Mouse (Mus musculus): Measurements from ENCODE around the gene Tmem132e. TPM values are rescaled to one million over a fixed set of nuclear protein-coding genes. Genes with fewer than 3 reads are reported as not detected.

The Tmem132e gene
- polyA plus RNA-seq, 1 experiment from 2014 or later, result 5.1 TPM

Other genes with a start within 250 kb of the Tmem132e start
- gene Ccl1, start 83.2 kb upstream of the Tmem132e start, polyA plus RNA-seq (2014; fragmentation: Nextera tagmentation; extraction: Ambion mirVana), result 1.1 TPM in 1 of 2 replicates, not detected in the other